Mouse (Mus musculus): ENCODE measurements at regions not wholly inside any gene's neighbourhood (a gene's known extent, or its start where the extent isn't known, plus 50 kb on each side); places are given as distances from the start of the nearest gene placed in this dataset.

DNA sequence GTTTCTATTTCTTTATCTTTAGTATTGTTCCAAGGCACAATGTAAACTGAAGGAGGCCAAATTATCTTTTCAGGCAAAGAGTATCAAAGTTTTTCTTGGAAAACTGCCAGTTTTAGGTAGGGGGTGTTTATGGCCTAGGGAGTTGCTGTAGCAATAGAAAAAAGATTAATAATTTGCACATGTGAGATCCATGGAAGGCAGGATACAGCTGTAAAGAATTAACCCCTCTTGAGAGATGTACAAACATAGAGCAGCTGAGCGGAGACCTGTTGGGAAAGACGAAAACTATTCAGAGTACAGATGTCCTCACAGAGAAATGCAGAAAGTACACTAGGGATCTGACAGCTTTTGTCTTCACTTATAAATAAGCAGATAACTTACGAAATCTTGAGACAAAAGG, 176.8 kb downstream of the Fign start:
- no peaks in the 10 kb centered on the region for H3K4me1 ChIP-seq
- no peaks in the 10 kb centered on the region for H3K36me3 ChIP-seq
- H3K9ac ChIP-seq (replicated peaks): no peak overlapping the region
- no peak for ATAC-seq (replicated peaks)
- H3K27ac ChIP-seq (replicated peaks): no peak overlapping the region
- H3K27me3 ChIP-seq: no peaks in the 10 kb centered on the region
- H3K4me3 ChIP-seq: no peak overlapping the region
- no peak overlapping the region for H3K4me2 ChIP-seq (replicated peaks)
- WGBS: 50% methylated on average over 3 of the region's 3 CpGs
- H3K9me3 ChIP-seq: no peaks in the 10 kb centered on the region

DNA sequence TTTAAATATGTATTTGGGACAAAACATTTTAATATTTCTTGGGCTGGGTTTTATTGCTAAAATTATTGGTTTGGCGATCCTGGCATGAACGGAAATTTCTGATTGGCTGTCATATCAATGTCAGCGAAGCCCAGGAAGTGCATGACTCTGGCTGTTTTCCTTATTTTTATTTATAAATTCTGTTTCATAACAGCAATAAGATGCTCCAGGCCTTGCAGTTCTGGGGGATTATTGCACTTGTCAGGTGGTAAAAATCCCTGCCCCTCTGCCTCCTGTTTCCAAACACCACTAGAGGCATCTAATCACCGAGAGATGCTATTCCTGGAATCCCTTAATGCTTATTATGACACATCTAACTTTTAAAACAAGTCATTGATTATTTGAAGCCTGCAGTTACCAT, 177.8 kb downstream of the Fign start:
- WGBS: 89% methylated on average over 4 of the region's 4 CpGs
- Histone ChIP-seq H3K27ac (replicated peaks) (no peak overlapping the region), H3K4me2 (replicated peaks) (no peak overlapping the region), H3K4me1 (no peaks in the 10 kb centered on the region), H3K9me3 (no peaks in the 10 kb centered on the region), H3K9ac (replicated peaks) (no peak overlapping the region), H3K36me3 (no peaks in the 10 kb centered on the region), H3K4me3 (no peak overlapping the region), H3K27me3 (no peaks in the 10 kb centered on the region)
- no peak for ATAC-seq (replicated peaks)

DNA sequence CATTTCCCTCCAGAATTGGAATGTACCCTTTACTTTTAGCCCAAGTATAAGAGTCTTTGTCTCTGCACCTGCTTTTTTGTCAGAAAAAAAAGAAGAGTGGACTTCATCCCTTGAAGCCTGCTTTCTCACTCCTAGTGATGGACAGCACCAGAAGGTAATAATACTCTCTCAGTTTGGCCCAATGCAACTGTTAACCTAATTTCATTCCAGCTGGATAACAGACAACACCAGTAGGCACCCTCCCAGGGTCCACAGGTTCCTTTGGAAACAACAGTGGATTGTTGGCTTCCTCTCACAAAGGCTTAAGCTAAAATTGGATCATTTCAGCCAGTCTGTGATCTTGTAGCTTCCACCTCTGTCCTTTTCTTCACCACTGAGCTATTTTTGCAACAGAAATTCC, 197.2 kb downstream of the Fign start:
- no peak for ATAC-seq (replicated peaks)
- H3K27me3 ChIP-seq: no peaks in the 10 kb centered on the region

DNA sequence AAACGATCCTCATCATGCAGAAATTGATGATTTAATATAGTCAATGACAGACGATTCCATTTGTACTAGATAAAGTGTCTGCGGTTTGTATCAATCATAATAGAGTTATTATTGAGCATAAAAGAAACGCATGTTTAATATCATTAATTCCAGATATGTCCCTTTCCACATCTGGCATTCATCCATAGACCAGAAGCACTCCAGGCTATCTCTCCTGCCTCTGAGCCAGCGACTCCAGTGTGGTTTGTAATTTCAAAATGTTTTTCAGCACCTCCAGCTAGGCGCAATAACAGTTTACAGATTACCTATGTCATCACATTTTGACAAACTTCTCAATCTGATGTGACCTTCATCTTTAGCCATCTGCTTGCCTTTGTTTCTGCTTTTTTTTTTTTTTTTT, 219.4 kb downstream of the Fign start:
- Histone ChIP-seq H3K4me1 (no peaks in the 10 kb centered on the region), H3K4me3 (no peak overlapping the region), H3K36me3 (no peaks in the 10 kb centered on the region), H3K27ac (replicated peaks) (no peak overlapping the region), H3K9me3 (no peaks in the 10 kb centered on the region), H3K27me3 (no peaks in the 10 kb centered on the region), H3K9ac (replicated peaks) (no peak overlapping the region), H3K4me2 (replicated peaks) (no peak overlapping the region)
- 79% methylated on average over 6 of the region's 6 CpGs for WGBS
- no peak for ATAC-seq (replicated peaks)

More for the DNA sequence above, 197.2 kb downstream of the Fign start:
- no peak overlapping the region for H3K4me2 ChIP-seq (replicated peaks)
- no peak overlapping the region for H3K4me3 ChIP-seq
- H3K27ac ChIP-seq (replicated peaks): no peak overlapping the region
- H3K36me3 ChIP-seq: no peaks in the 10 kb centered on the region
- no peaks in the 10 kb centered on the region for H3K9me3 ChIP-seq
- H3K4me1 ChIP-seq: no peaks in the 10 kb centered on the region
- H3K9ac ChIP-seq (replicated peaks): no peak overlapping the region

DNA sequence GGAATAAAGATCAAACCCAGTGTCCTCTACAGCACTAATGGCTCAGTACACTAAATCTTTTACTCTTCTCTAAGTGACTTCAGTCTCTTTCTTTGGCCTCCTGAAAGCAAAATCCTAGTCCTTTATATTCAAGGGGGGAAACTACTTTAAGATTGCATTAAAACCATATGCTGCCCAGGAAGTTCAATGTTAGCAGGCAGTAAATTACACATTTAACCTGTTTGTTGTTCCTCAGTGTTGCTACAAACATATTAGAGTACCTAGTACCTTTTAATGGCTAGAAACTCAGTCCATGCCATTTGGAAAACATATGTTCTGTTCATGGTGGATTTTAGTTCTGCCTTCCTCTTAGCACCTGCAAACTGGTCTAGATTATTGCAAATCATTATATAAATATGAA, 220.5 kb downstream of the Fign start:
- ATAC-seq (replicated peaks): no peak

DNA sequence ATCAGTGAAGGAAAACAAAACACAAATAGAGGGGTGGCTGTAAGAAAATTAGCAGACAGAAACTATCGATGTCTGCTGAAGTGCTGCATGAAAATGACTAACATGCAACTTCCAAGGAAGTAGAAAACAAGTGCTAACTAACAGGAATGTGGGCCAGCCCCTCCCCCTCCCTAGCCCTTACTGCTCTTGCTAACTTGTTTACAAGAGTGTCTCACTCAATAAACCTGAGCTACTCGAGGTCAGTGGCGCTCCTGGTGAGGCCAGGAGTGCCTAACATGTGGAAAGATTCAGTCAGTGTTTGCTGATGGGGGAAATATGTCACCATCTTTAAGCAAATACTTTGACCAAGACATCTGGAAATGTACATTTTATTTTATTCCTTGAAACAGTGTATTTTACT, 221.5 kb downstream of the Fign start:
- ATAC-seq (replicated peaks): no peak
- WGBS: 34% methylated on average over 3 of the region's 3 CpGs
- no peaks in the 10 kb centered on the region for H3K4me1 ChIP-seq
- no peak overlapping the region for H3K9ac ChIP-seq (replicated peaks)
- H3K9me3 ChIP-seq: no peaks in the 10 kb centered on the region
- no peaks in the 10 kb centered on the region for H3K27me3 ChIP-seq
- no peak overlapping the region for H3K27ac ChIP-seq (replicated peaks)
- no peaks in the 10 kb centered on the region for H3K36me3 ChIP-seq
- H3K4me3 ChIP-seq: no peak overlapping the region
- H3K4me2 ChIP-seq (replicated peaks): no peak overlapping the region

More for the DNA sequence above, 220.5 kb downstream of the Fign start:
- no peak overlapping the region for H3K4me3 ChIP-seq
- no peak overlapping the region for H3K4me2 ChIP-seq (replicated peaks)
- no peak overlapping the region for H3K27ac ChIP-seq (replicated peaks)
- no peaks in the 10 kb centered on the region for H3K36me3 ChIP-seq
- H3K9me3 ChIP-seq: no peaks in the 10 kb centered on the region
- H3K27me3 ChIP-seq: no peaks in the 10 kb centered on the region
- no peaks in the 10 kb centered on the region for H3K4me1 ChIP-seq
- no peak overlapping the region for H3K9ac ChIP-seq (replicated peaks)

DNA sequence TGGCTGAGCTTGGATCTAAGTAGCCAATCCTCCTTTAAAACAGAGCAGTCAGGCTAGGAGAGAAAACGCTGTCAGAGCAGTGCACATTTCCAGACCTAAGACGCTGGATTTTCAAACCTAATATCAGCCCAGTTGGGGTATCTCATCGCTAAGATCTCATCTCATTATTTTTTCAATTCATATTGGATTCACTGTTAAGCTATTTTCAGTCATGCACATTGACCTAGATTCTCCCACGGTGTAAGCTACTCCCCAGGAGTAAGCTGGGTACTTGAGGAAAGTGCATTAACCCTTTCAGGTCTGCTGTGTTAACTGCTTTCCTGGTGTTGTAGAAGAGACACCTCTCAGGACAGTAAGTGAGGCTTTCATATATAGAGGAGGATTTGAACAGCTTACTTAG, 222.7 kb downstream of the Fign start:
- Histone ChIP-seq H3K9me3 (no peaks in the 10 kb centered on the region), H3K36me3 (no peaks in the 10 kb centered on the region), H3K4me3 (no peak overlapping the region), H3K27ac (replicated peaks) (no peak overlapping the region), H3K27me3 (no peaks in the 10 kb centered on the region), H3K4me1 (no peaks in the 10 kb centered on the region), H3K4me2 (replicated peaks) (no peak overlapping the region), H3K9ac (replicated peaks) (no peak overlapping the region)
- WGBS: 27% methylated on average over 4 of the region's 4 CpGs
- no peak for ATAC-seq (replicated peaks)

DNA sequence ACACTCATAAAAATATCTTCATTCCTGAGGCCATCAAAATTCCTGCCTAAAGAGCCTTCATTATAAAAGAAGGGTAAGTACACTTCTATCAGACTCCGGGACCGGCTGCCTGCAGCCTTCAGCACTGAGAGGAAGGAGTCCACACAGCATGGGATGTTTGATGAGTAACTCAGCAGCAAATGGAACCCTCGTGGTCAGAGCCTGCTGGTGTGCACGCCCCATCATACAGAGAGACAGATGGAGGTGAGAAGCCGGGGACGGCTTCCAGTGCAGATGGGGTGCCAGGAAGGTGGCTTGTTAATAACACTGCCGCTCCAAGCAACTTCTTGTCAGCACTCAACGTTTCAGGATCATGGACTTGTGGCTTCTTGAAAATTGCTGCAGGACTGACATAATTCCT, 231.3 kb downstream of the Fign start:
- Histone ChIP-seq H3K4me1 (no peaks in the 10 kb centered on the region), H3K4me2 (replicated peaks) (no peak overlapping the region), H3K9me3 (no peaks in the 10 kb centered on the region), H3K27ac (replicated peaks) (no peak overlapping the region), H3K27me3 (no peaks in the 10 kb centered on the region), H3K36me3 (no peaks in the 10 kb centered on the region), H3K4me3 (no peak overlapping the region), H3K9ac (replicated peaks) (no peak overlapping the region)
- 56% methylated on average over 8 of the region's 8 CpGs for WGBS
- no peak for ATAC-seq (replicated peaks)

DNA sequence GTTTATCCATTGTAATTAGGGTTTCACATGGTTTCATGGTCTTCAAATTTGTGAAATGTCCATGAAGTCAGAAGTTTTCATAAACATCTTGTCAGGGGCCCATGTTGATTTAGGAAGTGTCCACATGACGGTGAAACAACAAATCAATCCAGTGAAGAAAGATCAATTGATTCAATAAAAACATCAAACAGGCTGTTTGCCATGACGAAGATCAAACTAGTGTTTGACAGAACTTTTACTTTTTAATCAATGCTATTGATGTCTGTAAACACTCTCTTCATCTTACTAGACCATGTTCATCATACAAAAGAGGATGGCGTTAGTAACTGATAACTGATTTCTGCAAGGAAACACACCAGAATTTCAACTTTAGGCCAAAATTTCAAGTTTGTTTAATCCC, 236.0 kb downstream of the Fign start:
- WGBS: 92% methylated on average over 3 of the region's 3 CpGs
- Histone ChIP-seq H3K4me3 (no peak overlapping the region), H3K4me1 (peaks cover 3% of the 10 kb centered on the region), H3K27ac (replicated peaks) (no peak overlapping the region), H3K4me2 (replicated peaks) (no peak overlapping the region), H3K36me3 (no peaks in the 10 kb centered on the region), H3K9ac (replicated peaks) (no peak overlapping the region), H3K27me3 (no peaks in the 10 kb centered on the region), H3K9me3 (no peaks in the 10 kb centered on the region)
- ATAC-seq (replicated peaks): no peak

DNA sequence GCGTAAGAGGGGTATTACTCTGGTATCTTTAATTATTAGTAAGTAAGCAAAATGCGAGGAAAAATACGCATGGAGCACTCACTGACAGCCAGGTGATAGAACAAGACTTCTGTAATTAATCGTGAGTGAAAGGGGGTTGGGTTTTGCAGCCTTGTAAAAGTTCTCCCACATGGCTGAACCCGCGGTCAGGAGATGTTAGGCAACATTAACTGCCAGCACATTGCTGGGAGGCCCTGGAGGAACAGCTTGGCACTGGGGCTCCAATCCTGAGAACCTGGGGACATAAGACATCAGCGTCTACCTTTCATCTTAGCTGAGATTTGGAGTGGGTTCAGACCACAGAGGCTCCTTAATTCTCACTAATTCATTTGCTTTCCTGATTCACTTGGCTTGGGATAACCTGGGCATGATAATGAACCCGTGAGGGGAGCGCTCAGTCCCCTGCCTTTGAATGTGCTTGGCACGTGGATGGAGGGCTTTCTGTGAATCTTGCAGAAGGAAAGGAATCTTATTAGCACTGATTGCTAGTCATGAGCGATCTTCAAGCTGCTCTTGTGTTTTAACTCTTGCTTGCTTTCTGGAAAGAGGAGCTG, 241.3 kb downstream of the Fign start:
- Histone ChIP-seq H3K36me3 (no peaks in the 10 kb centered on the region), H3K27me3 (0 out of 2 replicates have a peak, but pooled peaks cover 5% of the 10 kb centered on the region), H3K4me1 (peaks cover 24% of the 10 kb centered on the region), H3K9ac (replicated peaks) (no peak overlapping the region), H3K4me2 (replicated peaks) (no peak overlapping the region), H3K4me3 (no peak overlapping the region), H3K9me3 (no peaks in the 10 kb centered on the region), H3K27ac (replicated peaks) (no peak overlapping the region)
- 27% methylated on average over 11 of the region's 11 CpGs for WGBS
- peak; percentile 66 for ATAC-seq (replicated peaks)

DNA sequence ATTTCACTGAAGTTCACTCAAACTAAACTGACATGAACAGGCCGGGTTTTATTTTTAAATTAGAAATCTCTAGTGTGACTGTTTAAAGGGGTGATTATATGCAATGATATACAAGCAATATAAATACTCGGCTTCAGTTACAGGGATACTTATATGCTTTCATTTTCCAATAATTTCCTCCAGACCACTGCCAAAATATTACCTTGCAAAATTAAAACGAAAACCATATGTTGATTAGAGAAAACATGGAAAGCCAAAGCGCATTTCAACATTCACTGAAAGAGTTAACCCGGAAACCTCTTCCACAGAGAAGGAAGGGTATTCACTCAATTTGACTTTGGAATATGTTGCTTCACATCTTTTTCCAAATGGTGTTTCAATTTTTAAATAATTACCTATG, 242.4 kb downstream of the Fign start:
- H3K9me3 ChIP-seq: no peaks in the 10 kb centered on the region
- no peak overlapping the region for H3K27ac ChIP-seq (replicated peaks)
- WGBS: 91% methylated on average over 5 of the region's 5 CpGs
- no peak overlapping the region for H3K9ac ChIP-seq (replicated peaks)
- ATAC-seq (replicated peaks): no peak
- H3K36me3 ChIP-seq: no peaks in the 10 kb centered on the region
- H3K4me2 ChIP-seq (replicated peaks): no peak overlapping the region
- 0 out of 2 replicates have a peak, but pooled peaks cover 5% of the 10 kb centered on the region for H3K27me3 ChIP-seq
- H3K4me3 ChIP-seq: no peak overlapping the region
- peaks cover 24% of the 10 kb centered on the region for H3K4me1 ChIP-seq

DNA sequence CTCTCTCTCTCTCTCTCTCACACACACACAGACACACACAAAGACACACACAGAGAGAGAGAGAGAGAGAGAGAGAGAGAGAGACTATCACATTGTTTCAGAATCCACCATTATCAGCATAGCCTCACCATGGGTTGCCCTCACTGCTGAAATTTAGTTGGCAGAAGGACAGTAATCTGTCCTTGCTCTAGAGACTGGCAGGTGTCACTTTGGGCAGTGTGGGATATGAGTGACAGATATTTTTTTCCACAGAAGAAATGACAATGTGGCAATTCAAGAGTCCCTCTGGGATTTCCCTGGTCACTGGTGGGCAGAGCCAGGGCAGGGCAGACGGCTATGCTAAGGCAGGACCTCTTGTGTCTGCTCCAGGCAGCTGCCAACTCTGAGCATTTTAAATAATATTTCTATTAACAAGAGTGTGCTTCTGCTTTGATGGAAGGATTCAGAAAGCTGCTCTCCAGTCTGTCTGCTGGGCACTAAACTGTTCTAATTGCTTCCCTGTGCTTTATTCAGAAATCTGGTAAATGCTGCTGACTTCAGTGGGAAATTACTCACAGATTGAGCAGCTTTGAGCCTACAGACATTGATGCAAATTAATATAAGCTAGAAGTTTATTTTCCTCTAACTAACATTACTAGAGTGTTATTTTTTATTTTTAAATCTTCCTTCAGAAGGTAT, 243.5 kb downstream of the Fign start:
- Histone ChIP-seq H3K4me1 (peaks cover 24% of the 10 kb centered on the region), H3K4me2 (replicated peaks) (no peak overlapping the region), H3K27ac (replicated peaks) (peak overlapping the region; percentile 37; the same call in 1 of the 2 replicates), H3K9me3 (no peaks in the 10 kb centered on the region), H3K9ac (replicated peaks) (no peak overlapping the region), H3K36me3 (no peaks in the 10 kb centered on the region), H3K27me3 (0 out of 2 replicates have a peak, but pooled peaks cover 7% of the 10 kb centered on the region), H3K4me3 (no peak overlapping the region)
- ATAC-seq (replicated peaks): peak; percentile 45; the same call in 1 of the 2 replicates
- WGBS: 30% methylated on average over 1 of the region's 1 CpGs

DNA sequence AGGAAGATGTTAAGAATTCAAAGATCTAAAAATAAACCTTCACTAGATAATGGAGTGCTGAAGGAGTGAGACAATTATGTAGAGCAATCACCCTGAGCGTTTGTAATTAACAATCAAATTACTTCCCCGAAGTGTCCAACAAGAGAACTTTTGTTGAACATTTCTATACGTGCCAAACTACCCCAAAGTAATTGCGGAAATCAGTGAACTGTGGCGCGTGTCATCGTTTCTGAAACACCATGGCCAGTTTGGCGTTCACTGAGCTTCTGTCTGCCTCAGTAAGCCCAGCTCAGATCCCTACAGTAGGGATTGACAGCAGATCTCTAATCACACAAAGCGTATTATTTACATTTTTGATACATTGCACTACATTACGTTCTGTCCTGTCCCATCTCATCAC, 244.6 kb downstream of the Fign start:
- 16% methylated on average over 10 of the region's 10 CpGs for WGBS
- no peaks in the 10 kb centered on the region for H3K9me3 ChIP-seq
- 0 out of 2 replicates have a peak, but pooled peaks cover 7% of the 10 kb centered on the region for H3K27me3 ChIP-seq
- H3K9ac ChIP-seq (replicated peaks): no peak overlapping the region
- no peaks in the 10 kb centered on the region for H3K36me3 ChIP-seq
- no peak for ATAC-seq (replicated peaks)
- no peak overlapping the region for H3K27ac ChIP-seq (replicated peaks)
- H3K4me1 ChIP-seq: peaks cover 24% of the 10 kb centered on the region
- H3K4me3 ChIP-seq: no peak overlapping the region
- no peak overlapping the region for H3K4me2 ChIP-seq (replicated peaks)

Data from forebrain, embryonic 15.5 days (tissue).